Mouse (Mus musculus): ENCODE results near the gene Otud1. TPM values are rescaled to one million over a fixed set of nuclear protein-coding genes. Genes with fewer than 3 reads are reported as not detected.

Otud1 gene
- 0.22 TPM for polyA plus RNA-seq (2017; shearing (Covaris generic))

GRCm38 (mm10) chr2:19657158-19657874 lies at the start of gene Otud1:
Otud1 (plus strand) TSS chr2:19657752.

Other genes starting within 250 kb of the Otud1 start
- not detected for gene Ptf1a, start 212.1 kb upstream of the Otud1 start, polyA plus RNA-seq (2017; shearing (Covaris generic))
- not detected for gene 4921504E06Rik, start 103.8 kb upstream of the Otud1 start, polyA plus RNA-seq (2017; shearing (Covaris generic))

Measured in CD4-positive, CD25-positive, alpha-beta regulatory T cell, adult 9 weeks (primary cell).